ENCODE assay signal across 10 mouse cellular contexts in the genomic region with DNA sequence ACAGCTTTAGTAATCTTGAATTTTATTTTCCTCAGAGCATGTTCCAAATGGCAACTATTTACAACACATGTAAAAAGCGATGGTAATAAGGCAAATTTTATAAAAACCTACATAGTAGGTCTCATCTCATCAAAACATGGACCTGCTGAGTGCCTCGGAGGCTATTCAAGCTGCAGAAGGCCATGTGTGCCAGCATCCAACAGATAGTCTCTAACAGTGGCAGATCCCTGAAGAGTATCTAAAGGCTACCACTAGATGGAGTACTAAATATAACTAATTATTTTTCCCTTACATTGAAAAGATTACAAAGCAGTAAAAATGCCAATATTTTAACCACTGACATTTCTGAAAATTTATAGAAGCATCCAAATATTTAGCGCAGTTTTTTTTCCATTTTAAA.
A peak's percentile ranks its signal among the peaks of the same experiment; 100 is the strongest.
DNase-seq lines count a peak whose midpoint lies in the region; ATAC-seq and TF ChIP-seq lines count a peak whose summit lies in the region.
"Had no signal": no experiment of that assay in that cellular context is flagged by ENCODE, and none has a peak within 500 bp of the region (broad histone marks: within the 10 kb centered on the region; RNA-seq: fewer than 3 reads in every experiment).

No protein-coding gene starts in this region.

- no peaks in the 10 kb centered on the region for H3K9me3 ChIP-seq in midbrain, embryonic 15.5 days
- H3K9me3 ChIP-seq: hindbrain, embryonic 15.5 days; megakaryocyte, embryonic 14.5 days had no signal

- no peak overlapping the region for H3K4me3 ChIP-seq in left cerebral cortex, adult 2 months
- no peak overlapping the region for H3K4me3 ChIP-seq in midbrain, embryonic 15.5 days
- H3K4me3 ChIP-seq: hindbrain, embryonic 15.5 days; megakaryocyte, embryonic 14.5 days had no signal

- H3K36me3 ChIP-seq in midbrain, embryonic 15.5 days (replicated peaks), result no peaks in the 10 kb centered on the region
- H3K36me3 ChIP-seq: hindbrain, embryonic 15.5 days had no signal

- 28% methylated on average over 3 of the region's 3 CpGs for WGBS in midbrain, embryonic 15.5 days

- no peaks in the 10 kb centered on the region for H3K27me3 ChIP-seq in midbrain, embryonic 15.5 days (replicated peaks)
- H3K27me3 ChIP-seq: hindbrain, embryonic 15.5 days; megakaryocyte, embryonic 14.5 days had no signal

- H3K27ac ChIP-seq in left cerebral cortex, adult 2 months, result no peak overlapping the region
- H3K27ac ChIP-seq in midbrain, embryonic 15.5 days, result no peak overlapping the region
- H3K27ac ChIP-seq: hindbrain, embryonic 15.5 days had no signal

- DNase-seq in cerebellum, postnatal 10 days, result peak; percentile 43 to 44
- DNase-seq in cerebellum, adult 9-11 months, result no peak
- no peak for DNase-seq in left cerebral cortex, adult 2 months (ENCODE audit: extremely low spot score in 1 of 2, low spot score in 2 of 2)
- DNase-seq in left cerebral cortex, adult 18-20 months (ENCODE audit: low spot score in 2 of 2), result no peak
- peak; percentile 42 for DNase-seq in adipocyte (ENCODE audit: low spot score)
- no peak for DNase-seq in thymus, adult 18-20 months
- no peak for DNase-seq in gastrocnemius, postnatal 25 days

- ATAC-seq in midbrain, embryonic 15.5 days (replicated peaks), result peak; percentile 88

- intact Hi-C loops in left cerebral cortex, adult 2 months (cut with DNase I), result loop anchor here (1.0 kb wide), 1 partner anchor 253 kb away; a partner anchor contains a TSS

- H3K4me1 ChIP-seq in midbrain, embryonic 15.5 days, result no peaks in the 10 kb centered on the region
- H3K4me1 ChIP-seq: hindbrain, embryonic 15.5 days; megakaryocyte, embryonic 14.5 days had no signal

- no peak overlapping the region for H3K4me2 ChIP-seq in midbrain, embryonic 15.5 days
- H3K4me2 ChIP-seq: hindbrain, embryonic 15.5 days had no signal

- H3K9ac ChIP-seq in midbrain, embryonic 15.5 days, result no peak overlapping the region
- H3K9ac ChIP-seq: hindbrain, embryonic 15.5 days had no signal

- peak; percentile 70 for TF ChIP-seq CTCF in left cerebral cortex, adult 2 months (IDR thresholded peaks at IDR 0.05)

Comparison
In these comparisons a context has a peak if more than half of its experiments do, and no peak if none do; other contexts are left out.
1. DNase-seq: peak in cerebellum, postnatal 10 days (2 of 2) and adipocyte (single experiment); none in cerebellum, adult 9-11 months (single experiment), left cerebral cortex, adult 2 months (0 of 2), left cerebral cortex, adult 18-20 months (0 of 2), thymus, adult 18-20 months (0 of 2) and gastrocnemius, postnatal 25 days (single experiment).